18 mouse cellular contexts compared by ENCODE assay signal in the genomic region with DNA sequence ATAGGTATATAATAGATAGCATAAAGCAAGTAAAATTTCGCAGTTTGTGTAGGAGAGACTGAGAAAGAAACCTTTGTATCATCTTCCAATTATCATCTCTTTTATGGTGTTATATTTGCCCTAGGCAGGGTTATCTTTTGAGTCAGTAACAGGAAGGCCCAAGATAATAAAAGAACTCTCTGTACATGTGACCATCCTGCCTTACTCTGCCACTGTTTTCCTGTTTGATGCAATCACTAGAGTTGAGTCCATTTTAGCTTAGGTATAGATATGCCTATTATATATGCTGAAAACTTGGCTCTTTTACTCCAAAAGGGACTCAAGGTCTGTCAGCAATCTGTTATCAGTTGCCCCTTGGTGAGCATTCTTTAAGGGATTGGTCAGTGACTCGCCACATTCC.
"Had no signal": no experiment of that assay in that cellular context is flagged by ENCODE, and none has a peak within 500 bp of the region (broad histone marks: within the 10 kb centered on the region; RNA-seq: fewer than 3 reads in every experiment).

No protein-coding gene starts in this region.

- H3K4me3 ChIP-seq: lung, embryonic 15.5 days; megakaryocyte, embryonic 14.5 days; midbrain, embryonic 13.5 days; midbrain, embryonic 15.5 days; neural tube, embryonic 12.5 days; stomach, embryonic 15.5 days had no signal

- ATAC-seq: liver, postnatal 0 days; lung, postnatal 0 days; midbrain, embryonic 13.5 days; midbrain, embryonic 15.5 days had no signal

- H3K4me2 ChIP-seq: lung, embryonic 15.5 days; midbrain, embryonic 11.5 days; midbrain, embryonic 13.5 days; midbrain, embryonic 15.5 days; neural tube, embryonic 12.5 days; stomach, embryonic 15.5 days had no signal

- H3K9ac ChIP-seq: liver, postnatal 0 days; lung, embryonic 15.5 days; midbrain, embryonic 13.5 days; midbrain, embryonic 15.5 days; neural tube, embryonic 12.5 days; stomach, embryonic 15.5 days had no signal

- H3K27me3 ChIP-seq: lung, embryonic 15.5 days; midbrain, embryonic 13.5 days; midbrain, embryonic 15.5 days; neural tube, embryonic 12.5 days; stomach, embryonic 15.5 days had no signal

- DNase-seq: liver, postnatal 0 days; lung, adult 2 months; lung, postnatal 14 days; lung, postnatal 36 days; right cerebral cortex, postnatal 14 days; thymus, adult 18-20 months; thymus, postnatal 14 days; thymus, postnatal 36 days had no signal

- H3K27ac ChIP-seq: lung, embryonic 15.5 days; macrophage; midbrain, embryonic 13.5 days; midbrain, embryonic 15.5 days; neural tube, embryonic 12.5 days; stomach, embryonic 15.5 days; stomach, postnatal 0 days had no signal

- H3K9me3 ChIP-seq: lung, embryonic 15.5 days; megakaryocyte, embryonic 14.5 days; midbrain, embryonic 13.5 days; midbrain, embryonic 15.5 days; neural tube, embryonic 12.5 days; stomach, embryonic 15.5 days had no signal

- H3K4me1 ChIP-seq: lung, embryonic 15.5 days; midbrain, embryonic 13.5 days; midbrain, embryonic 15.5 days; neural tube, embryonic 12.5 days; stomach, embryonic 15.5 days had no signal

- H3K36me3 ChIP-seq: lung, embryonic 15.5 days; midbrain, embryonic 13.5 days; midbrain, embryonic 15.5 days; neural tube, embryonic 12.5 days; stomach, embryonic 15.5 days had no signal
